Mouse (Mus musculus) heart, postnatal 25 days (tissue): ENCODE measurements at regions not wholly inside any gene's neighbourhood (a gene's known extent, or its start where the extent isn't known, plus 50 kb on each side); places are given as distances from the start of the nearest gene placed in this dataset.

Experiments
- DNase-seq: peaks from one replicate; pipeline ENCODE4 v3.0.0; 2022; ENCODE audit warnings: low spot score
- intact Hi-C: fragments of 180-260 bp; cut with DNase I; formaldehyde crosslinking; loops from one replicate; pipeline ENCODE4 v1.15.1; 2025

DNA sequence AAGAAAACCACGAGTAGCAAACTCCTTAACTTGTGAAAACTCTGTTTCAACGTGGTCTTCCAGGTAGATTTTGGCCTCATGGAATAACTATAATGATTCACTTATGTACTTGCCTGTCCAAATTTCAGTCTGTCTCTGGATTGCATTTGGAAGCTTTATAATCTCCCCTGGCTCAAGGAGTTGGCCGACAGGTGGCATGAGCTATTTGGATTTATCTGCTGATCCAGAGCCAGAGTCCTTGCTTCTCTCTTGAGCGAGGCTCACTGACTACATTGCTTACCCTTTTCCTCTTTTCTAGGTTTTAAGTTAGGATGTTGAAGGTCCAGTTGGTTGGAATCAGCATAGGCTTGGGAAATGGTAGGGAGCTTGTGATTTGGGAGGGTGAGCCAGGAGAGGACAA lies 423.6 kb downstream of the Cd109 start:
- DNase-seq = no peak
- intact Hi-C loops = no loop called here

DNA sequence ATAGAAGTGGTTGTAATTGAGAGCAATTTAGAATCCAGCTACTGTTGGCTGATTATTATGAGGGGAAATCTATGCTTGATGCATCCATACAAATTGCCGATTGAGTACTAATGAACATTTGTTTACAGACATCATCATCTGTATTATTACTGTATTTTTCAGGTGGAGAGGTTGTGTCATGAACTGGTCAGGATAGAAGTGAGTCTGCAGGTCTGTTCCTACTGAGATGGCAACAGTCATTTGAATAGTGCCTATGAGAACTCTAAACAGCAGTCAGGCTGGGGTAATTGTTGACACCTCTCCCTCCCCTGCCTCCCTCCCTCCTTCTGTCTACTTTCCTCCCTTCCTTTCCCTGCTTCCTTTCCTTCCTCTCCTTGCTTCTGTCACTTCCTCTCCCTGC lies 429.0 kb downstream of the Cd109 start:
- intact Hi-C loops = loop anchor here (2.0 kb wide), 1 partner anchor 676 kb away; no protein-coding TSS in a partner anchor
- no peak for DNase-seq

- intact Hi-C loops = loop anchor here (2.0 kb wide), 1 partner anchor 675 kb away; no protein-coding TSS in a partner anchor
- DNase-seq = no peak
Measured at GRCm38 (mm10) chr9:79045314-79045713, 430.0 kb downstream of the Cd109 start.

GRCm38 (mm10) chr9:79071961-79072360 lies 456.6 kb downstream of the Cd109 start:
- DNase-seq = no peak
- intact Hi-C loops = no loop called here

DNA sequence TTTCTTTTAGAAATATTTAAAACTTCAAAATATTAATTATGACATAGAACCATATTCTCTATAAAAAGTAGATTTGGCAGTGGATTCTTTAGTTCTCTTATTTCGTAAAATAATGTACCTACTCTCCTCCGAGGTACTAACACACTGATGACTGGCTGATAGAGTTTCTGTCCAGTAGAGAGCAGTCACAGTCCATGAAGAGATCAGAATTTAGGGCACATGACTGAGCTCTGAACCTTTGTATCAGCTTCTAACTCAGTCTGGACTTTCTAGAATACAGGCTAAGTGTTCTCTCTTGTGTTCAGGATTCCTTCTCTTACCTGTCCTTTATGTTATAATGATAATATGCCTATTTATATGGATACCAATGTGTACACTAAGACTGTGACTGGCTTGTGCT lies 494.3 kb downstream of the Cd109 start:
- DNase-seq = no peak
- intact Hi-C loops = loop anchor here (2.0 to 10.0 kb wide), 2 partner anchors 325 to 611 kb away; no protein-coding TSS in a partner anchor

DNA sequence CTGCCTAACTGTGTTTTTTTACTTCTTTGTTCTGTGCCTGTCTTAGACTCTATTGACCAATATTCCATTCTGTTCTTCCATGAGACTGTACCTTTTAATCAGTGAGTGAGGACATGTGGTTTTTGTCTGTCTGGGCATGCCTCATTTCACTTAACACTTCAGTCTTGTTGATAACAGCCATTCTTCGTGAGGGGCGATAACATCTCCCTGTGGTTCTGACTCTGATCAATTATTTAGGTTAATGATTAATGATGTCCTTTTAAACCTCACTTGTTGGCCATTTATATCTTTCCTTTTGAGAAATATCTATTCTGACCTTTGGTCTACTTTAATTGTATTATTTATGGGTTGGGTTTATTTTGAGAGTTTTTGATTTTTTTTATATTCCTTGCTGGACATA lies 496.0 kb downstream of the Cd109 start:
- DNase-seq = no peak
- intact Hi-C loops = no loop called here

GRCm38 (mm10) chr9:79140970-79141369 lies 525.6 kb downstream of the Cd109 start:
- no peak for DNase-seq
- intact Hi-C loops = no loop called here

DNA sequence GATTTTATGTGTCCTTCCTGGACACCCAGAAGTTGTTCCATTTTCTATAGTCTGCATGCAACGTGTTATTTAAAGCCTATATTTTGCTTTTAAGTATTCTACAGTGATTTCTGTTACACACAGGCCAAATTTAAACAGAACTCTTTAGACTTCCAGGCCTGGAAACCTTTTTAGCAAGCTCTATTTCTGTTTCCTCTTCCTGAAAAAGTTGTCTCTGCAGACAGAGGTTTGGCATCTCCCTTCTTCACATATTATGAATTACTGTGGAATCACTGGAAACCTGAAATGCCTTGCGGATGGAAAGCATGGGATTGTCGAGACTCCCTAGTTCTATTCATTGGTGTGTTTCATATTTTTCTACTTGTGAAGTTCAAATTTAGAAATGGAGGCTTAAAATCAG lies 530.7 kb downstream of the Cd109 start:
- intact Hi-C loops = no loop called here
- no peak for DNase-seq

DNA sequence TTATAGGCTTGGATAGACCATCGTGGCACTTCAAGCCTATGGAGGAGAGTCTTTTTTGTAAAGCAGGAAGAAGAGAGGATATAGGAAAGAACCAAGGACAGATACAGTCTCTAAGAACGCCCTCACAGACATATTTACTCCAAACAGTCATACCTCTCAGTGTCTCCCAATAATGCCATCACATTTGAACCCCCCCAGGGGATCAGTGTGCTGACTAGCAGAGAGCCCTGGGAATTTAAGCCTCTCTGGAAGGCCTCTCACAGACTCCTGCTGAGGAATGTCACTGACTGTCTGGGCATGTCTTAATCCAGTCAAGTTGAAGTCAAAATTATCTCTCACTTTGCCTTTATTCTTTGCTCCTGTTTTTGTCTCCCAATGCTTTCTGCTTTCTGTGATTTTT lies 550.2 kb downstream of the Cd109 start:
- no peak for DNase-seq
- intact Hi-C loops = no loop called here

DNA sequence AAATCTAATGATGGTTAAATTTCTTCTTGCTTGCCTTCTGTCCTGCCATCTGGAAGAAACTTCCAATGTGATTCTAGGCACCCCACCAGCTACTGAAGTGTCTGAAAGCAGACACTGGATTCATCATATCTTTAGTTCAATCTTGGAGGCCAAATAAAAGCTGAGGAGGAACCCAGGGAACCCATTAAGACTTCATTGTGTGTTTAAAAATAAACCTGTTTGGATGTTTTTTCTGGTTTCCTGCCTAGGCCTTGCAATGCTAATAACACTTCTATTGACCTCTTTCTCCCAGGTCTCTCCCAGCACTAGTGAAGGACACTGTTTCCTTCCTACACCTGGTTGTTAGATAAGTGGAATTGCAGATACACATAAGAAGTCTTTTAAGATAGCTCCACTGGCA lies 545.6 kb downstream of the Col12a1 start:
- intact Hi-C loops = no loop called here
- no peak for DNase-seq

GRCm38 (mm10) chr9:79179954-79180353 lies 538.7 kb downstream of the Col12a1 start:
- intact Hi-C loops = no loop called here
- no peak for DNase-seq

DNA sequence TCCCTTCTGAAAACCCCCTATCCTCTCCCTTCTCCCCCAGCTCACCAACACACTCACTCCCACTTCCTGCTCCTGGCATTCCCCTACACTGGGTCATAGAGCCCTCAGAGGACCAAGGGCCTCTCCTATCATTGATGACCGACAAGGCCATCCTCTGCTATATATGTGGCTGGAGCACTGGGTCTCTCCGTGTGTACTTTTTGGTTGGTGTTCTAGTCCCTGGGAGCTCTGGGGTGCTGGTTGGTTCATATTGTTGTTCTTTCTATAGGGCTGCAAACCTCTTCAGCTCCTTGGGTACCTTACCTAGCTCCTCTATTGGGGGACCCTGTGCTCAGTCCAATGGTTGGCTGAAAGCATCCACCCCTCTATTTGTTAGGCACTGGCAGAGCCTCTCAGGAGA lies 523.2 kb downstream of the Col12a1 start:
- DNase-seq = no peak
- intact Hi-C loops = no loop called here

DNA sequence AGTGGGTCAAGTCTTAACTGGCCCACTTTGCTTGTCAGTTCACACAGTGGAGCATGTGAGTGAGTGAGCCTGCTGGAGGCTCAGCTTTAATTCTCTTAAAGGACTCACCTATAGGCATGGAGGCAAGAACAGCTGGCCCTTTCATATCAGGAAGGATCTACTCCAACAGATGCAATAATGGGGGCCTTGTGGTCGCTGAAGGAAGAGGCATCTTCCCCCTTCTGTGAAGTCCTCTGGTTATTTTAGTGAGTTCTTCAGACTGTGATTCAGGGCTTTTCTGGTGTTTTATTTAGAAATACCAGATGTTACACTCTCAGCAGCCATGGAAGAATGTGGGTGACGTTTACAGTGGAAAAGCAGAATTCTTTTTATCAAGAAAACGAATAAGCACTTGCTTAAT lies 516.9 kb downstream of the Col12a1 start:
- no peak for DNase-seq
- intact Hi-C loops = no loop called here

- DNase-seq = no peak
- intact Hi-C loops = no loop called here
Measured at GRCm38 (mm10) chr9:79213364-79213763, 505.3 kb downstream of the Col12a1 start.

- intact Hi-C loops = no loop called here
- no peak for DNase-seq
Measured at GRCm38 (mm10) chr9:79215986-79216385, 502.6 kb downstream of the Col12a1 start.

DNA sequence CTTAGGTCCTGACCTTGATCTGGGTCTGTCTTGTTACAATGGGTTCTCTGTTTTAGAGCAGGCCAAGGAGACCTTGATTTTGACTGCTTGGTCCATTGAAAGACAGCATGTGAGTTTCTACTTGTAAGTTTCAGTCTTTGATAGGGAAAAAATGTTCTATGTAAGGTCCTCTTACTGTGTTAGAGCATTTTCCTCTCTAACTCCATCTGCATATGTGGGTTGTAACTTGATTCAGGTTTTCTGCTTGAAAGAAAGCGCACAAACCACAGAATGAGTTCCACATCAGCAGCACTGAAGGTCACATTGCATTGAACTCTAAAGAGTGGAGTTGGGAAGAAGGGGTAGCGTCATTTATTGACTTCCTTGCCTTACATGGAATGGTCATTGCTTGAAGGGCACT lies 502.2 kb downstream of the Col12a1 start:
- intact Hi-C loops = no loop called here
- DNase-seq = no peak

GRCm38 (mm10) chr9:79233081-79233480 lies 485.6 kb downstream of the Col12a1 start:
- no peak for DNase-seq
- intact Hi-C loops = no loop called here

- intact Hi-C loops = no loop called here
- DNase-seq = no peak
Measured at GRCm38 (mm10) chr9:79233751-79234150, 484.9 kb downstream of the Col12a1 start.

DNA sequence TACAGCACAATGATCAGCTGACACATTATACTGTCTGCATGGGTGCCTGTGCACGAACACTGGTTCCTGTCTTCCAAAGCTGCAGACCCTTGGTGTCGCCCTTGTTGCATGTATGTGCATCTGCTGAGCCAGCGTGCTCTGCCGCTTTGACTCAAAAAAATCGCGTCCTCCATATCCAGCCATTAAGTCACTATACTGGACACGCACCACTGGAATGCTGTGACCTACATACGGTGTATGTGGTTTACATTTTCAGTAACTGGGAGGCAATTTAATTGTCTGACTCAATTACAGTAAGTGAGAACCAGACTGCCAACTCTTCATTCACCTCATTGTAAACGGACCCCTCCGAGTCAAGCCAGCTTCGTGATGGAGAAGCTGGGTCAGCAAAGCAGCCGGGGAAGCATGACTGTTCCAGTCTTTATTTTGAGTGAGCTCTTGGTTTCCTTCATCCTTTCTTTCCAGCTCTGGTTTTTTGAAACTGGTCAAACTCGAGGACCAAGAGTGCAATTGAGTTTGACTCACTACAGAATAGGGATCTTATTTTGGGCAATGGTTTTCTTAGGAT lies 448.9 kb downstream of the Col12a1 start:
- DNase-seq = no peak
- intact Hi-C loops = no loop called here

DNA sequence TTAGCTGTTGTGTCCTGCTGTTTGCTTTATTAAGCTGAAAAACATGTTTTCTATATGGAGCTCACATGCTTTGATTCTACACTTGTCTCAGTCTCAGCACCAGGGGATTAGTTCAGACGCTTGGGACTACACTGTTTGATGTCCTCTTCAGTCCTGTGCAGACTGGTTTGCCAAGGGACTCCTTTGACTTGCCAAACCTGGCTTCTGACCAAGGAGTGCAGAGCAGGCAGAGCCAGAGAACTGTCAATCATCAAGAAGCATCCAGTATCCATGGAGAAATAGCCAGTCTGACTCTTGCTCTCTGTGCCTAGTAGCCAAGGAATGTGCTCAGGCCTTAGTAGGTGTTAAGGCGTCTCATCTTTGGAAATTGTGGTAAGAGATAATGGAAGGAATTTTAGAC lies 448.4 kb downstream of the Col12a1 start:
- intact Hi-C loops = no loop called here
- DNase-seq = peak; percentile 1

DNA sequence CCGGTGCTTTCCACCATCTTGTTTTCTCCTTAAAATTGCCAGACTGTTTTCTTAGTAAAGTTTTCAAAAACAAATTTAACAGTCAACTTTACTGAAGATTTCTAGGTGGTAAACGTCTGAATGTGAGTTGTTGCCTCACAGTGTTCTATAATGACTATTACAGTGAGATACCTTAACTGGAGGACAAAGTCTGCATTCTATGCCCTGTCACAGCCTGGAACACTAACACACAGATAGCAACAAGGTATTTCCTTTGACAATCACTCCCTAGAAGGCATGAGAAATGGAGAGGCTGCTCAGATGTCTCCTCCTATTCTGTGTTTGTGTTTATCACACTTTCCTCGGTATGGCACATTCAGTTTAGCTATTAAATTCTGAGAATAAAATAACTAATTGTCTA lies 430.8 kb downstream of the Col12a1 start:
- no peak for DNase-seq
- intact Hi-C loops = no loop called here

GRCm38 (mm10) chr9:79295306-79295705 lies 423.3 kb downstream of the Col12a1 start:
- DNase-seq = no peak
- intact Hi-C loops = no loop called here

GRCm38 (mm10) chr9:79301580-79301979 lies 417.1 kb downstream of the Col12a1 start:
- DNase-seq = no peak
- intact Hi-C loops = no loop called here
